Mouse (Mus musculus) right cerebral cortex, postnatal 36 days (tissue): ENCODE data around the gene Sec11a.

Experiments used
- DNase-seq, 2 experiments: peaks; one replicate each; pipeline ENCODE4 v3.0.0; 2022; ENCODE audit warnings: low spot score in 2 of 2, mixed read lengths in 1 of 2

Sec11a gene

GRCm38 (mm10) chr7:80897134-80897533 lies 50.4 kb downstream of the Sec11a start:
- DNase-seq, result no peak

GRCm38 (mm10) chr7:80894815-80895519 lies 52.6 kb downstream of the Sec11a start:
- no peak for DNase-seq

- DNase-seq, result no peak
These were observed 53.4 kb downstream of the Sec11a start for GRCm38 (mm10) chr7:80894196-80894595.

- no peak for DNase-seq
These were observed 53.8 kb downstream of the Sec11a start for GRCm38 (mm10) chr7:80893753-80894129.

GRCm38 (mm10) chr7:80893086-80893752 lies 54.4 kb downstream of the Sec11a start:
- no peak for DNase-seq

GRCm38 (mm10) chr7:80889841-80890241 lies 57.7 kb downstream of the Sec11a start:
- DNase-seq, result no peak

GRCm38 (mm10) chr7:80889021-80889511 lies 58.5 kb downstream of the Sec11a start:
- no peak for DNase-seq

GRCm38 (mm10) chr7:80888595-80888994 lies 59.0 kb downstream of the Sec11a start:
- no peak for DNase-seq

- no peak for DNase-seq
These were observed 61.9 kb downstream of the Sec11a start for GRCm38 (mm10) chr7:80885666-80886065.

- peak; percentile 65 to 68 for DNase-seq
These were observed 64.6 kb downstream of the Sec11a start for GRCm38 (mm10) chr7:80882830-80883505.

- no peak for DNase-seq
These were observed 71.9 kb downstream of the Sec11a start for GRCm38 (mm10) chr7:80875727-80876126.

- DNase-seq, result no peak
These were observed 73.9 kb downstream of the Sec11a start for GRCm38 (mm10) chr7:80873631-80874030.

GRCm38 (mm10) chr7:80873038-80873437 lies 74.5 kb downstream of the Sec11a start:
- DNase-seq, result no peak

- DNase-seq, result no peak
These were observed 78.9 kb downstream of the Sec11a start for GRCm38 (mm10) chr7:80868686-80869085.

- DNase-seq, result no peak
These were observed 80.9 kb downstream of the Sec11a start for GRCm38 (mm10) chr7:80866514-80867147.

- DNase-seq, result no peak
These were observed 82.1 kb downstream of the Sec11a start for GRCm38 (mm10) chr7:80865521-80865920.

- no peak for DNase-seq
These were observed 82.7 kb downstream of the Sec11a start for GRCm38 (mm10) chr7:80864831-80865230.

- DNase-seq, result no peak
These were observed 83.4 kb downstream of the Sec11a start for GRCm38 (mm10) chr7:80864151-80864550.

- DNase-seq, result no peak
These were observed 84.1 kb downstream of the Sec11a start for GRCm38 (mm10) chr7:80863520-80863919.

- DNase-seq, result no peak
These were observed 85.1 kb downstream of the Sec11a start for GRCm38 (mm10) chr7:80862475-80862874.

GRCm38 (mm10) chr7:80860729-80861274 lies 86.8 kb downstream of the Sec11a start, which contains the start of gene Zscan2:
Zscan2 (plus strand) TSS chr7:80860920.
- peak; percentile 90 to 92 for DNase-seq

GRCm38 (mm10) chr7:80860227-80860626 lies 87.4 kb downstream of the Sec11a start:
- DNase-seq, result peak in 1 of 2 experiments; percentile 38
